Mouse (Mus musculus): ENCODE results near the gene Parp9. TPM values are rescaled to one million over a fixed set of nuclear protein-coding genes. Genes with fewer than 3 reads are reported as not detected.
"Not testable (repeated sequence)": the region's sequence is repeated elsewhere in the genome, so short reads cannot be mapped to it uniquely, and the experiment has no call there.

Gene Parp9
- polyA plus RNA-seq, 1 experiment from 2014 or later: 5.4 TPM

- DNase-seq (ENCODE audit: low spot score) (no peak), ATAC-seq (ENCODE audit: low read depth) (no peak)
- H3K4me2 ChIP-seq (ENCODE audit: low read depth, low read length): no peak overlapping the region
- peaks cover 3% of the 10 kb centered on the region; the same call in 1 of the 2 replicates for H3K4me1 ChIP-seq (ENCODE audit: control insufficient read depth, insufficient read depth, low read length)
- WGBS: 83% methylated on average over 7 of the region's 7 CpGs
- H3K27me3 ChIP-seq (replicated peaks; ENCODE audit: control insufficient read depth, insufficient read depth, low read length): no peaks in the 10 kb centered on the region
- H3K27ac ChIP-seq (replicated peaks; ENCODE audit: low read depth, low read length): no peak overlapping the region
- no peaks in the 10 kb centered on the region for H3K36me3 ChIP-seq (ENCODE audit: control insufficient read depth, insufficient read depth, low read length)
- no peaks in the 10 kb centered on the region for H3K9me3 ChIP-seq (ENCODE audit: control insufficient read depth, low read length)
- H3K9ac ChIP-seq (ENCODE audit: low read depth, low read length): no peak overlapping the region
- no peak overlapping the region for H3K4me3 ChIP-seq (ENCODE audit: low read depth, low read length)
Measured at GRCm38 (mm10) chr16:35941382-35941781, 3.1 kb downstream of the Parp9 start.

DNA sequence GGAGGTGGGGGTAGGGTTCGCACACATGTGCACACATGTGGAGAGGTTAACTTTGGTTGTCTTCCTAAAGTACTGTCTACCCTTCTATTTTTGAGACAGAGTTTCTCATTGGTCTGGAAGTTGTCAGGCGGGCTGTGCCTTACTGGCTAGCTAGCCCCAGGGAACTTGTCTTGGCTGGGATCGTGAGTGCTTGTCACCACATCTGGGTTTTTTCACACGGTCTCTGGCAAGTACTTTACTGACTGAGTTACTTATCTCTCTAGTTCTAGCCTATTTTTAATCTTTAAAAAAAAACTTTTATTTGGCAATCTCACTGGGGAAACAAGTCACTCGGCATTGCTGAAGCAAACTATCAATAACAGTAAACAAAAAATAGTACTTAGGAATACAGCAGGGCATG, 11.0 kb downstream of the Parp9 start:
- DNase-seq (ENCODE audit: low spot score) (peak; percentile 34), ATAC-seq (ENCODE audit: low read depth) (no peak)
- no peaks in the 10 kb centered on the region for H3K27me3 ChIP-seq (replicated peaks; ENCODE audit: control insufficient read depth, insufficient read depth, low read length)
- no peaks in the 10 kb centered on the region for H3K9me3 ChIP-seq (ENCODE audit: control insufficient read depth, low read length)
- H3K9ac ChIP-seq (ENCODE audit: low read depth, low read length): no peak overlapping the region
- no peaks in the 10 kb centered on the region for H3K4me1 ChIP-seq (ENCODE audit: control insufficient read depth, insufficient read depth, low read length)
- no peak overlapping the region for H3K4me3 ChIP-seq (ENCODE audit: low read depth, low read length)
- no peak overlapping the region for H3K27ac ChIP-seq (replicated peaks; ENCODE audit: low read depth, low read length)
- no peak overlapping the region for H3K4me2 ChIP-seq (ENCODE audit: low read depth, low read length)
- 64% methylated on average over 5 of the region's 5 CpGs for WGBS
- no peaks in the 10 kb centered on the region for H3K36me3 ChIP-seq (ENCODE audit: control insufficient read depth, insufficient read depth, low read length)

- no peak for ATAC-seq (ENCODE audit: low read depth)
- WGBS: 87% methylated on average over 3 of the region's 3 CpGs
Measured at GRCm38 (mm10) chr16:35951216-35951615, 12.9 kb downstream of the Parp9 start.

GRCm38 (mm10) chr16:35952628-35953130, 14.4 kb downstream of the Parp9 start:
- Histone ChIP-seq H3K9me3 (ENCODE audit: control insufficient read depth, low read length) (no peaks in the 10 kb centered on the region), H3K4me2 (ENCODE audit: low read depth, low read length) (no peak overlapping the region), H3K9ac (ENCODE audit: low read depth, low read length) (no peak overlapping the region), H3K36me3 (ENCODE audit: control insufficient read depth, insufficient read depth, low read length) (no peaks in the 10 kb centered on the region), H3K4me3 (ENCODE audit: low read depth, low read length) (no peak overlapping the region), H3K27me3 (replicated peaks; ENCODE audit: control insufficient read depth, insufficient read depth, low read length) (no peaks in the 10 kb centered on the region), H3K27ac (replicated peaks; ENCODE audit: low read depth, low read length) (no peak overlapping the region), H3K4me1 (ENCODE audit: control insufficient read depth, insufficient read depth, low read length) (no peaks in the 10 kb centered on the region)
- no peak for DNase-seq (ENCODE audit: low spot score)
- ATAC-seq (ENCODE audit: low read depth): no peak
- WGBS: 96% methylated on average over 5 of the region's 5 CpGs

More at GRCm38 (mm10) chr16:35951216-35951615, 12.9 kb downstream of the Parp9 start:
- H3K4me1 ChIP-seq (ENCODE audit: control insufficient read depth, insufficient read depth, low read length): no peaks in the 10 kb centered on the region
- H3K4me3 ChIP-seq (ENCODE audit: low read depth, low read length): no peak overlapping the region
- no peak overlapping the region for H3K9ac ChIP-seq (ENCODE audit: low read depth, low read length)
- H3K27me3 ChIP-seq (replicated peaks; ENCODE audit: control insufficient read depth, insufficient read depth, low read length): no peaks in the 10 kb centered on the region
- no peaks in the 10 kb centered on the region for H3K36me3 ChIP-seq (ENCODE audit: control insufficient read depth, insufficient read depth, low read length)
- no peak overlapping the region for H3K27ac ChIP-seq (replicated peaks; ENCODE audit: low read depth, low read length)
- H3K9me3 ChIP-seq (ENCODE audit: control insufficient read depth, low read length): no peaks in the 10 kb centered on the region
- DNase-seq (ENCODE audit: low spot score): no peak
- H3K4me2 ChIP-seq (ENCODE audit: low read depth, low read length): no peak overlapping the region

DNA sequence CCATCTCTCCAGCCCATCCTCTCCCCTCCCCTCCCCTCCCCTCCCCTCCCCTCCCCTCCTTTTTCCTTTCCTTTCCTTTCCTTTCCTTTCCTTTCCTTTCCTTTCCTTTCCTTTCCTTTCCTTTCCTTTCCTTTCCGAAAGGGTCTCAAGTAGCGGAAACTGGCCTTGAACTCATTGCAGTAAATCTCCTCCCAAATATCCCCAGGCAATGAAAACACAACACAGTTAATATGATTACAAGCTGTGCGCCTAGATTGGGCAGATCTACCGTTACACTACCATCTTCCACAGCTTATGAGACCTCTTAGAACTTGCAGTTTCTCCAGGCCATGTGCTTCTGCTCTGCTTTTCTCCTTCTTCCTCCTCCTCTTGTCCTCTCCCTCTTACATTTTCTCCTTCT, 27.7 kb downstream of the Parp9 start:
- H3K4me3 ChIP-seq (ENCODE audit: low read depth, low read length); H3K9me3 ChIP-seq (ENCODE audit: control insufficient read depth, low read length); H3K27me3 ChIP-seq (replicated peaks; ENCODE audit: control insufficient read depth, insufficient read depth, low read length); DNase-seq (ENCODE audit: low spot score); H3K36me3 ChIP-seq (ENCODE audit: control insufficient read depth, insufficient read depth, low read length); H3K9ac ChIP-seq (ENCODE audit: low read depth, low read length); ATAC-seq (ENCODE audit: low read depth); H3K27ac ChIP-seq (replicated peaks; ENCODE audit: low read depth, low read length); H3K4me1 ChIP-seq (ENCODE audit: control insufficient read depth, insufficient read depth, low read length); H3K4me2 ChIP-seq (ENCODE audit: low read depth, low read length): not testable (repeated sequence)
- 58% methylated on average over 3 of the region's 4 CpGs for WGBS

GRCm38 (mm10) chr16:35966411-35967115, 28.3 kb downstream of the Parp9 start:
- DNase-seq (ENCODE audit: low spot score): no peak
- H3K4me3 ChIP-seq (ENCODE audit: low read depth, low read length): no peak overlapping the region
- H3K36me3 ChIP-seq (ENCODE audit: control insufficient read depth, insufficient read depth, low read length): no peaks in the 10 kb centered on the region
- no peaks in the 10 kb centered on the region for H3K27me3 ChIP-seq (replicated peaks; ENCODE audit: control insufficient read depth, insufficient read depth, low read length)
- no peak overlapping the region for H3K9ac ChIP-seq (ENCODE audit: low read depth, low read length)
- no peaks in the 10 kb centered on the region for H3K9me3 ChIP-seq (ENCODE audit: control insufficient read depth, low read length)
- 43% methylated on average over 5 of the region's 5 CpGs for WGBS
- H3K27ac ChIP-seq (replicated peaks; ENCODE audit: low read depth, low read length): no peak overlapping the region
- H3K4me2 ChIP-seq (ENCODE audit: low read depth, low read length): no peak overlapping the region
- no peaks in the 10 kb centered on the region for H3K4me1 ChIP-seq (ENCODE audit: control insufficient read depth, insufficient read depth, low read length)
- ATAC-seq (ENCODE audit: low read depth): no peak

GRCm38 (mm10) chr16:35967319-35967718, 29.0 kb downstream of the Parp9 start:
- DNase-seq (ENCODE audit: low spot score): no peak
- Histone ChIP-seq H3K9me3 (ENCODE audit: control insufficient read depth, low read length) (no peaks in the 10 kb centered on the region), H3K4me3 (ENCODE audit: low read depth, low read length) (no peak overlapping the region), H3K9ac (ENCODE audit: low read depth, low read length) (no peak overlapping the region), H3K27ac (replicated peaks; ENCODE audit: low read depth, low read length) (no peak overlapping the region), H3K4me2 (ENCODE audit: low read depth, low read length) (no peak overlapping the region), H3K36me3 (ENCODE audit: control insufficient read depth, insufficient read depth, low read length) (no peaks in the 10 kb centered on the region), H3K27me3 (replicated peaks; ENCODE audit: control insufficient read depth, insufficient read depth, low read length) (no peaks in the 10 kb centered on the region), H3K4me1 (ENCODE audit: control insufficient read depth, insufficient read depth, low read length) (no peaks in the 10 kb centered on the region)
- ATAC-seq (ENCODE audit: low read depth): no peak
- WGBS: 86% methylated on average over 4 of the region's 4 CpGs

DNA sequence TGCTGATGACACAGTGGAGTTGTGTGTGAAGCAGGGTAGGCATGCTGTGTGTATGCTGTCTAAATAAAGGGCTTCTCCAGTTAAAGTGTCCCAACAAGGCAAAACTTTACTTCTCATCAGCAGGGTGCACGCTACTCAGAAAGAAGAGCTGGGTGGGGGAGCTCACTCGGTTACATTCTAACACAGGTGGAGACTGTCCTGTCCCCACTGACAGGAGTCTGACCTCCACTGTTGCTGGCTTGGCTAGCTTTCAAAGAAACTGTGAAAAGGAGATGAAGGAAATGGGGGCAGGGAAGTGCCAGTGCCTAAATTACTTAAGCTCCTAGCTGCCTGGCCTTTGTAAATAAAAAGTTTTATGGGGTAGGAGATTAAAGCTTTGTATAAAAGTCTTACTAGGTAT, 29.9 kb downstream of the Parp9 start:
- WGBS: 36% methylated on average over 2 of the region's 2 CpGs
- Histone ChIP-seq H3K9me3 (ENCODE audit: control insufficient read depth, low read length) (no peaks in the 10 kb centered on the region), H3K4me2 (ENCODE audit: low read depth, low read length) (no peak overlapping the region), H3K4me3 (ENCODE audit: low read depth, low read length) (no peak overlapping the region), H3K36me3 (ENCODE audit: control insufficient read depth, insufficient read depth, low read length) (no peaks in the 10 kb centered on the region), H3K27ac (replicated peaks; ENCODE audit: low read depth, low read length) (no peak overlapping the region), H3K27me3 (replicated peaks; ENCODE audit: control insufficient read depth, insufficient read depth, low read length) (no peaks in the 10 kb centered on the region), H3K4me1 (ENCODE audit: control insufficient read depth, insufficient read depth, low read length) (no peaks in the 10 kb centered on the region), H3K9ac (ENCODE audit: low read depth, low read length) (no peak overlapping the region)
- DNase-seq (ENCODE audit: low spot score) (no peak), ATAC-seq (ENCODE audit: low read depth) (no peak)

GRCm38 (mm10) chr16:35974021-35974420, 35.8 kb downstream of the Parp9 start:
- no peak overlapping the region for H3K27ac ChIP-seq (replicated peaks; ENCODE audit: low read depth, low read length)
- no peak for DNase-seq (ENCODE audit: low spot score)
- no peaks in the 10 kb centered on the region for H3K27me3 ChIP-seq (replicated peaks; ENCODE audit: control insufficient read depth, insufficient read depth, low read length)
- no peak overlapping the region for H3K9ac ChIP-seq (ENCODE audit: low read depth, low read length)
- ATAC-seq (ENCODE audit: low read depth): no peak
- H3K9me3 ChIP-seq (ENCODE audit: control insufficient read depth, low read length): no peaks in the 10 kb centered on the region
- H3K4me3 ChIP-seq (ENCODE audit: low read depth, low read length): no peak overlapping the region
- H3K4me1 ChIP-seq (ENCODE audit: control insufficient read depth, insufficient read depth, low read length): no peaks in the 10 kb centered on the region
- no peak overlapping the region for H3K4me2 ChIP-seq (ENCODE audit: low read depth, low read length)
- 44% methylated on average over 1 of the region's 1 CpGs for WGBS
- no peaks in the 10 kb centered on the region for H3K36me3 ChIP-seq (ENCODE audit: control insufficient read depth, insufficient read depth, low read length)
